Mouse (Mus musculus): Measurements from ENCODE around the gene Mtx1. TPM values are rescaled to one million over a fixed set of nuclear protein-coding genes. Genes with fewer than 3 reads are reported as not detected.

Gene Mtx1
- polyA plus RNA-seq, 1 experiment from 2014 or later, result 129 TPM

DNA sequence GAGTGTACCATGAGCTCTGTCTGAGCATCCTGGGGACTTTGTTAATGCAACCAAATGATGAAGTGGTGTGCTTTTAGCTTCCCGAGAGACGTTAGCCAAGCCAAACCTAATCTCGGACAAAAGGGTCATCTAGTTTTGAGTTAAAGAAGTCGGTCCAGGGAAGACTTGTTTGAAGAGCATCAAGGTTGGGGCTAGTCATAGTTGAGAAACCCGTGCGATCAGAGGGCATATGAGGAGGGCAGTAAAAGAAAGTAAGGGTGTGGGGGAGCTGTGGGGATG, 48.8 kb downstream of the Mtx1 start:
- H3K4me1 ChIP-seq (replicated peaks; ENCODE audit: control insufficient read depth, insufficient read depth), result peaks cover 4% of the 10 kb centered on the region; the same call in 1 of the 2 replicates
- ATAC-seq (ENCODE audit: low FRiP score, low TSS enrichment) (no peak), DNase-seq (ENCODE audit: low spot score) (no peak)
- no peaks in the 10 kb centered on the region for H3K27me3 ChIP-seq (ENCODE audit: control insufficient read depth, insufficient read depth, low read length)
- H3K9me3 ChIP-seq (ENCODE audit: control insufficient read depth, low read length), result no peaks in the 10 kb centered on the region
- TF ChIP-seq CTCF (IDR thresholded peaks at IDR 0.05; ENCODE audit: low read depth), result no peak
- TF ChIP-seq EP300 (optimal IDR thresholded peaks at IDR 0.05), result no peak
- WGBS, result under 1% methylated on average over 6 of the region's 6 CpGs
- peak overlapping the region; percentile 80 for H3K9ac ChIP-seq (ENCODE audit: low read length)
- peak overlapping the region; percentile 67 for H3K4me3 ChIP-seq (ENCODE audit: low read depth, low read length)
- H3K36me3 ChIP-seq (ENCODE audit: control insufficient read depth, insufficient read depth, low read length), result peaks cover 51% of the 10 kb centered on the region
- H3K27ac ChIP-seq (replicated peaks), result peak overlapping the region; percentile 69
- peak overlapping the region; percentile 93 for H3K4me2 ChIP-seq (replicated peaks; ENCODE audit: low read depth)

- ATAC-seq (ENCODE audit: low FRiP score, low TSS enrichment) (peak; percentile 96), DNase-seq (ENCODE audit: low spot score) (peak; percentile 97)
- TF ChIP-seq CTCF (IDR thresholded peaks at IDR 0.05; ENCODE audit: low read depth) (no peak), EP300 (optimal IDR thresholded peaks at IDR 0.05) (no peak)
- Histone ChIP-seq H3K4me3 (ENCODE audit: low read depth, low read length) (peak within 1 kb of the TSS; percentile 67), H3K36me3 (ENCODE audit: control insufficient read depth, insufficient read depth, low read length) (peaks cover 53% of the 10 kb centered on the region), H3K27ac (replicated peaks) (peak within 1 kb of the TSS; percentile 69), H3K4me1 (replicated peaks; ENCODE audit: control insufficient read depth, insufficient read depth) (peaks cover 4% of the 10 kb centered on the region; the same call in 1 of the 2 replicates), H3K4me2 (replicated peaks; ENCODE audit: low read depth) (peak within 1 kb of the TSS; percentile 93), H3K27me3 (ENCODE audit: control insufficient read depth, insufficient read depth, low read length) (no peaks in the 10 kb centered on the region), H3K9ac (ENCODE audit: low read length) (peak within 1 kb of the TSS; percentile 80), H3K9me3 (ENCODE audit: control insufficient read depth, low read length) (no peaks in the 10 kb centered on the region)
- under 1% methylated on average over 43 of the region's 43 CpGs for WGBS
Measured at GRCm38 (mm10) chr3:89177242-89178106, 49.4 kb downstream of the Mtx1 start, which contains the start of gene Scamp3. Gene Scamp3, plus strand, starts transcription at chr3:89177473.

DNA sequence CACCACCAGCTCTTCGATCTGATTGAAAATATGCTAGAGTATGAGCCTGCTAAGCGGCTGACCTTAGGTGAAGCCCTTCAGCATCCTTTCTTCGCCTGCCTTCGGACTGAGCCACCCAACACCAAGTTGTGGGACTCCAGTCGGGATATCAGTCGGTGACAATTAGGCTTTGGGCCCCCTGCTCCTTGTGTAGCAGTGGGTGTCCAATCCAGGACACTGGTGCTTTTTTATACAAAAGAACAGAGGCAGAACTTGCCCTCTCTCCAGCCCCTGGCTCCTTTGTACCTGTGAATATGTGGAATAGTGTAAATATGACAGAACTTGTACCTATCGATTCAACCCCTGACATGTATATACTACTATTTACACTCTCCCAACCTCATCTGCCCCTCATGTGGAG, 50.5 kb downstream of the Mtx1 start:
- Histone ChIP-seq H3K36me3 (ENCODE audit: control insufficient read depth, insufficient read depth, low read length) (peaks cover 53% of the 10 kb centered on the region), H3K27ac (replicated peaks) (no peak overlapping the region), H3K4me1 (replicated peaks; ENCODE audit: control insufficient read depth, insufficient read depth) (peaks cover 4% of the 10 kb centered on the region; the same call in 1 of the 2 replicates), H3K27me3 (ENCODE audit: control insufficient read depth, insufficient read depth, low read length) (no peaks in the 10 kb centered on the region), H3K9ac (ENCODE audit: low read length) (no peak overlapping the region), H3K4me2 (replicated peaks; ENCODE audit: low read depth) (no peak overlapping the region), H3K4me3 (ENCODE audit: low read depth, low read length) (no peak overlapping the region), H3K9me3 (ENCODE audit: control insufficient read depth, low read length) (no peaks in the 10 kb centered on the region)
- 83% methylated on average over 7 of the region's 7 CpGs for WGBS
- DNase-seq (ENCODE audit: low spot score) (no peak), ATAC-seq (ENCODE audit: low FRiP score, low TSS enrichment) (no peak)
- TF ChIP-seq CTCF (IDR thresholded peaks at IDR 0.05; ENCODE audit: low read depth) (no peak), EP300 (optimal IDR thresholded peaks at IDR 0.05) (no peak)

- Histone ChIP-seq H3K4me1 (replicated peaks; ENCODE audit: control insufficient read depth, insufficient read depth) (peaks cover 4% of the 10 kb centered on the region; the same call in 1 of the 2 replicates), H3K36me3 (ENCODE audit: control insufficient read depth, insufficient read depth, low read length) (peaks cover 50% of the 10 kb centered on the region), H3K9ac (ENCODE audit: low read length) (no peak overlapping the region), H3K9me3 (ENCODE audit: control insufficient read depth, low read length) (no peaks in the 10 kb centered on the region), H3K4me3 (ENCODE audit: low read depth, low read length) (no peak overlapping the region), H3K4me2 (replicated peaks; ENCODE audit: low read depth) (no peak overlapping the region), H3K27ac (replicated peaks) (no peak overlapping the region), H3K27me3 (ENCODE audit: control insufficient read depth, insufficient read depth, low read length) (no peaks in the 10 kb centered on the region)
- TF ChIP-seq EP300 (optimal IDR thresholded peaks at IDR 0.05) (no peak), CTCF (IDR thresholded peaks at IDR 0.05; ENCODE audit: low read depth) (no peak)
- WGBS, result 89% methylated on average over 10 of the region's 10 CpGs
- DNase-seq (ENCODE audit: low spot score), result no peak
- ATAC-seq (ENCODE audit: low FRiP score, low TSS enrichment), result no peak
Measured at GRCm38 (mm10) chr3:89175544-89175943, 51.3 kb downstream of the Mtx1 start.

- no peak for TF ChIP-seq CTCF (IDR thresholded peaks at IDR 0.05; ENCODE audit: low read depth)
- no peak for TF ChIP-seq EP300 (optimal IDR thresholded peaks at IDR 0.05)
- peaks cover 44% of the 10 kb centered on the region for H3K36me3 ChIP-seq (ENCODE audit: control insufficient read depth, insufficient read depth, low read length)
Measured at GRCm38 (mm10) chr3:89174844-89175243, 52.0 kb downstream of the Mtx1 start.

GRCm38 (mm10) chr3:89166945-89167344, 59.9 kb downstream of the Mtx1 start:
- no peak overlapping the region for H3K27ac ChIP-seq (replicated peaks)
- no peak for TF ChIP-seq CTCF (IDR thresholded peaks at IDR 0.05; ENCODE audit: low read depth)
- no peak for TF ChIP-seq EP300 (optimal IDR thresholded peaks at IDR 0.05)
- 89% methylated on average over 19 of the region's 19 CpGs for WGBS
- no peaks in the 10 kb centered on the region for H3K9me3 ChIP-seq (ENCODE audit: control insufficient read depth, low read length)
- no peak overlapping the region for H3K4me2 ChIP-seq (replicated peaks; ENCODE audit: low read depth)
- H3K4me1 ChIP-seq (replicated peaks; ENCODE audit: control insufficient read depth, insufficient read depth), result 0 out of 2 replicates have a peak, but pooled peaks cover 2% of the 10 kb centered on the region
- H3K27me3 ChIP-seq (ENCODE audit: control insufficient read depth, insufficient read depth, low read length), result no peaks in the 10 kb centered on the region
- no peak overlapping the region for H3K4me3 ChIP-seq (ENCODE audit: low read depth, low read length)
- no peak overlapping the region for H3K9ac ChIP-seq (ENCODE audit: low read length)
- DNase-seq (ENCODE audit: low spot score), result no peak
- ATAC-seq (ENCODE audit: low FRiP score, low TSS enrichment), result no peak
- peaks cover 19% of the 10 kb centered on the region; the same call in 1 of the 2 replicates for H3K36me3 ChIP-seq (ENCODE audit: control insufficient read depth, insufficient read depth, low read length)

More at GRCm38 (mm10) chr3:89174844-89175243, 52.0 kb downstream of the Mtx1 start:
- no peak for DNase-seq (ENCODE audit: low spot score)
- Histone ChIP-seq H3K27ac (replicated peaks) (no peak overlapping the region), H3K4me3 (ENCODE audit: low read depth, low read length) (no peak overlapping the region), H3K4me2 (replicated peaks; ENCODE audit: low read depth) (no peak overlapping the region), H3K9ac (ENCODE audit: low read length) (no peak overlapping the region), H3K4me1 (replicated peaks; ENCODE audit: control insufficient read depth, insufficient read depth) (peaks cover 4% of the 10 kb centered on the region; the same call in 1 of the 2 replicates), H3K9me3 (ENCODE audit: control insufficient read depth, low read length) (no peaks in the 10 kb centered on the region), H3K27me3 (ENCODE audit: control insufficient read depth, insufficient read depth, low read length) (no peaks in the 10 kb centered on the region)
- ATAC-seq (ENCODE audit: low FRiP score, low TSS enrichment), result no peak
- WGBS, result 92% methylated on average over 11 of the region's 11 CpGs

All from stomach, postnatal 0 days (tissue).